Mouse (Mus musculus) adrenal gland, adult 10 weeks (tissue): ENCODE data around the gene Bdh1. TPM values are rescaled to one million over a fixed set of nuclear protein-coding genes. Genes with fewer than 3 reads are reported as not detected.

Experiments
- polyA plus RNA-seq: library from polyadenylated mRNA; stranded (reverse); fragments of 350-450 nt; fragmentation: Illumina TruSeq; extraction: RNeasy Lipid Tissue Mini Kit (QIAGEN cat#74804); gene quantifications from one replicate; pipeline ENCODE4 v1.2.3, GENCODE M21; 2014; ENCODE audit warnings: low read depth, low replicate concordance

The Bdh1 gene
- 0.64 TPM for polyA plus RNA-seq

DNA sequence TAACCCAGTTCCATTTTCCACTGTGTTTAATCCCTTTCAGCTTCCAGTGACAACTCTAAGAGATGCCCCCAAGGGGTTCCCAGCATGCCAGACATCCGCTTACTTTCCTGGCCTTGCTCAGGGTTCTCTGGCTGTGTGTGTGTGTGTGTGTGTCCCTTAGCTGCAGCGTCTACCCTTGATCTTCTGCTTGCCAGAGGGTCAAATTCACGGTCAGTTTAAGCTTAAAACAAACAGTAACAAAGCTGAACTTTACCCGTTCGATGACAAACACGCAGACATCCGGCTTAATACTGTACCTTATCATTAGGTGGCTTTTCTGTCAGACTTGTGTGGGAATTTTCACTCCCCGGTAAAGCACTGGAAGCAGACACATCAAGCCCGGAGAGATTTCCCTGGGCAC, at the start of gene Bdh1:
TSS of gene Bdh1 (plus strand) at position 281 of the 400 bp plus-strand sequence.

Other genes with a start within 250 kb of the Bdh1 start
- gene Acap2, start 221.0 kb upstream of the Bdh1 start, polyA plus RNA-seq, result 75.2 TPM
- gene Ppp1r2, start 147.0 kb upstream of the Bdh1 start, polyA plus RNA-seq, result 326 TPM
- gene Apod, start 107.5 kb upstream of the Bdh1 start, polyA plus RNA-seq, result 11.7 TPM
- gene Dlg1, start 241.2 kb downstream of the Bdh1 start, polyA plus RNA-seq, result 220 TPM